Mouse (Mus musculus): Measurements from ENCODE around the gene Ncaph. TPM values are rescaled to one million over a fixed set of nuclear protein-coding genes. Genes with fewer than 3 reads are reported as not detected.

Ncaph gene
- total and polyA plus RNA-seq, 3 experiments: 37.5 to 49.4 TPM; not detected in 1

DNA sequence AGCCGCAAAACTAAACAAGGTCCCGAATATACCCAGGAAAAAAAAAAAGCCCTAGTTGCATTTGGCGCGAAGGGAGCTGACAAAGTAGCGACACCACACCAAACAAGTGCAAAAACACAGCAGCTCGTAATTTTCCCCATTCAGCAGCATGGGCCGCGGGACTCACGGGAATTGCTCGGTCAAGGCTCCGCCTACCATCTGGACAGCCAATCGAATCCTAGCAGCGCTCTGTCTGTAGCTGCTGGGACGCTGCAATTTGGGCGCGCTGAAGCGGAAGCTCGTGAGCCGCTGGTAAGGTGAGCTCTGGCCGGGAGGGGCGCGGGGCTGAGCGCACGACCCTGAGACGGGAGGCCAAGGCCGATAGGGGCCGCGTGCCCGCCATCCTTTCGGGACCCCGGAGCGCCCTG is 63.3 kb downstream of the Ncaph start, which contains the start of gene Blvra (continued):
- 0 out of 2 replicates have a peak, but pooled peaks have one; percentile 12 for TF ChIP-seq ETS1 (IDR thresholded peaks at IDR 0.05; ENCODE audit: low read depth, low read length)
- TF ChIP-seq ZC3H11A (IDR thresholded peaks at IDR 0.05; ENCODE audit: low read depth, low read length): no peak
- TF ChIP-seq TBP (IDR thresholded peaks at IDR 0.05; ENCODE audit: low read depth, low read length): 0 out of 2 replicates have a peak, but pooled peaks have one; percentile 61
- peak; percentile 74 for TF ChIP-seq ELF1 (IDR thresholded peaks at IDR 0.05; ENCODE audit: low read depth, low read length)
- no peak for TF ChIP-seq ZKSCAN1 (IDR thresholded peaks at IDR 0.05; ENCODE audit: low read depth, low read length)

GRCm38 (mm10) chr2:127069781-127070434 is 63.8 kb downstream of the Ncaph start:
- Histone ChIP-seq H3K9ac (ENCODE audit: control insufficient read depth, low read depth, low read length, poor library complexity, severe bottlenecking) (peak overlapping the region; percentile 79), H3K4me3 (ENCODE audit: control insufficient read depth in 1 of 2, insufficient read depth in 1 of 2, low read depth in 2 of 2, low read length in 2 of 2) (peak overlapping the region; percentile 58 to 72), H3K9me3 (replicated peaks; ENCODE audit: insufficient read depth, low read length) (no peaks in the 10 kb centered on the region), H3K27me3 (ENCODE audit: control insufficient read depth in 1 of 2, insufficient read depth in 2 of 2, low read length in 2 of 2) (no peaks in the 10 kb centered on the region), H3K4me1 (ENCODE audit: control insufficient read depth in 1 of 2, insufficient read depth in 2 of 2, low read length in 2 of 2) (peaks cover 0 to 7% of the 10 kb centered on the region in 2 experiments; a peak in 2 of 4 replicates), H3K79me2 (ENCODE audit: control insufficient read depth, insufficient read depth, low read length, poor library complexity) (no peaks in the 10 kb centered on the region; the same call in 1 of the 2 replicates), H3K36me3 (ENCODE audit: control insufficient read depth in 1 of 2, insufficient read depth in 2 of 2, low read length in 2 of 2) (peaks cover 0 to 8% of the 10 kb centered on the region in 2 experiments; a peak in 2 of 4 replicates), H3K27ac (ENCODE audit: control insufficient read depth, low read depth, low read length) (peak overlapping the region; percentile 76)
- TF ChIP-seq SIN3A (IDR thresholded peaks at IDR 0.05; ENCODE audit: low read length) (no peak), CHD2 (IDR thresholded peaks at IDR 0.05; ENCODE audit: low read length) (no peak), MYB (IDR thresholded peaks at IDR 0.05; ENCODE audit: low read depth, low read length) (no peak), CTCF (IDR thresholded peaks at IDR 0.05 in 2 of 3, conservative IDR thresholded peaks at IDR 0.05 in 1 of 3; ENCODE audit: control insufficient read depth in 1 of 3, insufficient read depth in 1 of 3, low read depth in 2 of 3, low read length in 3 of 3, poor library complexity in 1 of 3, severe bottlenecking in 1 of 3) (no peak), ELF1 (IDR thresholded peaks at IDR 0.05; ENCODE audit: low read depth, low read length) (no peak), JUND (IDR thresholded peaks at IDR 0.05; ENCODE audit: low read depth, low read length) (no peak), MEF2A (IDR thresholded peaks at IDR 0.05; ENCODE audit: extremely low read depth, insufficient replicate concordance, low read depth, low read length, poor library complexity, severe bottlenecking) (no peak), ZNF384 (IDR thresholded peaks at IDR 0.05; ENCODE audit: low read depth, low read length) (no peak), POLR2A (IDR thresholded peaks at IDR 0.05; ENCODE audit: control insufficient read depth in 1 of 2, insufficient read depth in 1 of 2, low read depth in 1 of 2, low read length in 2 of 2, poor library complexity in 1 of 2) (no peak), GATA1 (IDR thresholded peaks at IDR 0.05; ENCODE audit: low read depth, low read length) (no peak), ZMIZ1 (IDR thresholded peaks at IDR 0.05; ENCODE audit: low read depth, low read length) (no peak), TCF12 (IDR thresholded peaks at IDR 0.05; ENCODE audit: low read depth, low read length) (no peak), RCOR1 (IDR thresholded peaks at IDR 0.05; ENCODE audit: low read depth, low read length) (no peak), SMC3 (IDR thresholded peaks at IDR 0.05; ENCODE audit: low read depth, low read length) (no peak), HCFC1 (IDR thresholded peaks at IDR 0.05; ENCODE audit: low read depth, low read length) (no peak), POLR2AphosphoS2 (IDR thresholded peaks at IDR 0.05; ENCODE audit: low read length) (no peak), EP300 (IDR thresholded peaks at IDR 0.05; ENCODE audit: low read depth in 1 of 2, low read length in 2 of 2) (no peak), POLR2AphosphoS5 (IDR thresholded peaks at IDR 0.05; ENCODE audit: borderline replicate concordance, low read depth, low read length) (no peak), TBP (IDR thresholded peaks at IDR 0.05; ENCODE audit: low read depth, low read length) (no peak), ZKSCAN1 (IDR thresholded peaks at IDR 0.05; ENCODE audit: low read depth, low read length) (no peak)
- peak; percentile 43 for DNase-seq (ENCODE audit: low read depth, low spot score)

Measured in MEL (cell line).